Mouse (Mus musculus) lung, adult 2 months (tissue): Measurements from ENCODE around the gene Prlh.

Experiments used
- CTCF ChIP-seq: fragments of 200-500 bp; IDR thresholded peaks from 2 replicates; pipeline ENCODE4 v1.5.1; 2011; ENCODE audit warnings: mild to moderate bottlenecking, low read length, control low read depth; ENCODE audit not compliant: insufficient read depth
- POLR2A ChIP-seq: fragments of 200-500 bp; IDR thresholded peaks from 2 replicates; pipeline ENCODE4 v1.6.1; 2011; ENCODE audit warnings: low read depth, mild to moderate bottlenecking, control low read depth, low read length, borderline replicate concordance; ENCODE audit errors: extremely low read depth

DNA sequence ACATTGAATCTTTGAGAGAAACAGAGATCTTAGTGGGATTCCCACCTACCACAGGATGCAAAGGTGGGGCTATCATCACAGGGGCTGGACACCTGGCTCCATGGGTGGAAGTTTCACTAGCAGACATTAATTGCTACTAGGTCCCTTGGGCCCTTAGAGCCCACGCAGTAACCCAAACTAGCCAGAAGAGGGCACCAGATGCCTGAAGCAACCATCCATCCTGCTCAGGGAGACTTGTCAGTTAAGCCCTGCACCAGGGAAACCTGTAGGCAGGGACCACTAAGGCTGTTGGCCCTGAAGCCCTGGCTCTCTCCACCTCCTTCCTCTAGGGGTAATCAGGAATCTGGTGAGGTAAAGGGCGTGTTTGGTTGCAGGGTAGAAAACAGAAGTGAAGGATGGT is 46.6 kb upstream of the Prlh start:
- TF ChIP-seq POLR2A (no peak), CTCF (peak; percentile 96)
